In genomic region chr12:80168178-80168686, GRCm38 (mm10) we compare ENCODE assay signal across 8 mouse cellular contexts. TPM values are rescaled to one million over a fixed set of nuclear protein-coding genes. Genes with fewer than 3 reads are reported as not detected.
A peak's percentile ranks its signal among the peaks of the same experiment; 100 is the strongest.
DNase-seq lines count a peak whose midpoint lies in the region; ATAC-seq and TF ChIP-seq lines count a peak whose summit lies in the region.

No protein-coding gene starts in this region.

- 13% methylated on average over 35 of the region's 35 CpGs for WGBS in forebrain, embryonic 12.5 days
- 20% methylated on average over 35 of the region's 35 CpGs for WGBS in heart, postnatal 0 days
- WGBS in liver, embryonic 14.5 days (ENCODE audit: insufficient replicate concordance), result 19% methylated on average over 35 of the region's 35 CpGs
- WGBS in neural tube, embryonic 11.5 days, result 15% methylated on average over 35 of the region's 35 CpGs
- WGBS in stomach, embryonic 16.5 days, result 18% methylated on average over 35 of the region's 35 CpGs

- H3K4me2 ChIP-seq in forebrain, embryonic 12.5 days, result peak overlapping the region; percentile 41
- H3K4me2 ChIP-seq in heart, postnatal 0 days (ENCODE audit: low read depth, low read length), result peak overlapping the region; percentile 54
- H3K4me2 ChIP-seq in liver, embryonic 14.5 days (ENCODE audit: low read depth), result peak overlapping the region; percentile 57
- H3K4me2 ChIP-seq in neural tube, embryonic 11.5 days (ENCODE audit: low read depth), result peak overlapping the region; percentile 21
- H3K4me2 ChIP-seq in stomach, embryonic 16.5 days (ENCODE audit: low read depth, low read length), result peak overlapping the region; percentile 38

- H3K27ac ChIP-seq in brown adipose tissue, adult 24 weeks (replicated peaks; ENCODE audit: low read depth, low read length), result peak overlapping the region; percentile 94
- H3K27ac ChIP-seq in forebrain, embryonic 12.5 days, result peak overlapping the region; percentile 92
- peak overlapping the region; percentile 87 for H3K27ac ChIP-seq in heart, postnatal 0 days (ENCODE audit: low read depth)
- H3K27ac ChIP-seq in liver, embryonic 14.5 days, result no peak overlapping the region
- H3K27ac ChIP-seq in neural tube, embryonic 11.5 days (ENCODE audit: low read depth, low read length), result peak overlapping the region; percentile 69; the same call in 1 of the 2 replicates
- peak overlapping the region; percentile 65 for H3K27ac ChIP-seq in stomach, embryonic 16.5 days (ENCODE audit: low read length)

- peak overlapping the region; percentile 64 for H3K9ac ChIP-seq in forebrain, embryonic 12.5 days
- peak overlapping the region; percentile 16; the same call in 1 of the 2 replicates for H3K9ac ChIP-seq in heart, postnatal 0 days (replicated peaks; ENCODE audit: low read depth, low read length)
- H3K9ac ChIP-seq in liver, embryonic 14.5 days (replicated peaks), result peak overlapping the region; percentile 2
- peak overlapping the region; percentile 70 for H3K9ac ChIP-seq in neural tube, embryonic 11.5 days (ENCODE audit: low read length)
- H3K9ac ChIP-seq in stomach, embryonic 16.5 days (ENCODE audit: low read length), result peak overlapping the region; percentile 72

- H3K4me1 ChIP-seq in brown adipose tissue, adult 24 weeks (ENCODE audit: control insufficient read depth, insufficient read depth, insufficient read length, low read length), result peaks cover 3% of the 10 kb centered on the region; the same call in 1 of the 2 replicates
- H3K4me1 ChIP-seq in forebrain, embryonic 12.5 days, result peaks cover 6% of the 10 kb centered on the region; the same call in 1 of the 2 replicates
- H3K4me1 ChIP-seq in heart, postnatal 0 days (ENCODE audit: control insufficient read depth, insufficient read depth), result no peaks in the 10 kb centered on the region
- peaks cover 0 to 3% of the 10 kb centered on the region in 2 experiments; a peak in 1 of 4 replicates for H3K4me1 ChIP-seq in liver, embryonic 14.5 days (replicated peaks; ENCODE audit: control insufficient read depth in 2 of 2, insufficient read depth in 2 of 2, low read length in 1 of 2)
- no peaks in the 10 kb centered on the region for H3K4me1 ChIP-seq in neural tube, embryonic 11.5 days (ENCODE audit: control insufficient read depth, insufficient read depth, low read length)
- no peaks in the 10 kb centered on the region for H3K4me1 ChIP-seq in stomach, embryonic 16.5 days (ENCODE audit: control insufficient read depth, insufficient read depth, low read length)

- H3K27me3 ChIP-seq in forebrain, embryonic 12.5 days, result no peaks in the 10 kb centered on the region
- H3K27me3 ChIP-seq in heart, postnatal 0 days (ENCODE audit: control insufficient read depth, insufficient read depth, low read length), result no peaks in the 10 kb centered on the region
- H3K27me3 ChIP-seq in liver, embryonic 14.5 days (ENCODE audit: control insufficient read depth, insufficient read depth, low read length), result no peaks in the 10 kb centered on the region
- no peaks in the 10 kb centered on the region for H3K27me3 ChIP-seq in neural tube, embryonic 11.5 days (ENCODE audit: control insufficient read depth, insufficient read depth, low read length)
- no peaks in the 10 kb centered on the region for H3K27me3 ChIP-seq in stomach, embryonic 16.5 days (ENCODE audit: control insufficient read depth, insufficient read depth, low read length)

- peak overlapping the region; percentile 96 for H3K4me3 ChIP-seq in brown adipose tissue, adult 24 weeks (ENCODE audit: insufficient read depth, low read depth, low read length)
- peak overlapping the region; percentile 61 for H3K4me3 ChIP-seq in forebrain, embryonic 12.5 days (replicated peaks)
- H3K4me3 ChIP-seq in heart, postnatal 0 days (ENCODE audit: low read depth, low read length), result peak overlapping the region; percentile 63
- H3K4me3 ChIP-seq in liver, embryonic 14.5 days (ENCODE audit: insufficient read depth in 1 of 2, low read depth in 2 of 2, low read length in 2 of 2), result peak overlapping the region; percentile 56 to 76
- peak overlapping the region; percentile 49 for H3K4me3 ChIP-seq in neural tube, embryonic 11.5 days (ENCODE audit: low read depth, low read length)
- peak overlapping the region; percentile 59 for H3K4me3 ChIP-seq in stomach, embryonic 16.5 days (replicated peaks; ENCODE audit: low read length)

- H3K9me3 ChIP-seq in forebrain, embryonic 12.5 days, result no peaks in the 10 kb centered on the region
- no peaks in the 10 kb centered on the region for H3K9me3 ChIP-seq in heart, postnatal 0 days (replicated peaks; ENCODE audit: control insufficient read depth, low read length)
- no peaks in the 10 kb centered on the region for H3K9me3 ChIP-seq in liver, embryonic 14.5 days (ENCODE audit: control insufficient read depth, low read length)
- no peaks in the 10 kb centered on the region for H3K9me3 ChIP-seq in neural tube, embryonic 11.5 days (ENCODE audit: control insufficient read depth, low read length)
- no peaks in the 10 kb centered on the region for H3K9me3 ChIP-seq in stomach, embryonic 16.5 days (replicated peaks; ENCODE audit: control insufficient read depth, low read length)

- no peak for TF ChIP-seq CTCF in heart, postnatal 0 days (IDR thresholded peaks at IDR 0.05; ENCODE audit: low read depth)
- no peak for TF ChIP-seq CTCF in liver, embryonic 14.5 days (IDR thresholded peaks at IDR 0.05; ENCODE audit: low read depth)

- peak; percentile 79 to 84 for DNase-seq in B cell, adult 2 months
- DNase-seq in heart, postnatal 0 days (ENCODE audit: low spot score), result peak; percentile 85
- peak; percentile 88 to 91 for DNase-seq in kidney, postnatal 36 days
- DNase-seq in liver, embryonic 14.5 days (ENCODE audit: low read depth in 3 of 3, low spot score in 3 of 3), result peak; percentile 52 to 60 (median 57)
- peak; percentile 91 for DNase-seq in neural tube, embryonic 11.5 days (ENCODE audit: low spot score)

- peak; percentile 88 for ATAC-seq in forebrain, embryonic 12.5 days (ENCODE audit: low FRiP score)
- ATAC-seq in heart, postnatal 0 days (ENCODE audit: insufficient read depth, low read depth), result peak; percentile 82
- ATAC-seq in liver, embryonic 14.5 days (ENCODE audit: insufficient read depth), result peak; percentile 80
- peak; percentile 85 for ATAC-seq in neural tube, embryonic 11.5 days (ENCODE audit: insufficient read depth, low FRiP score, low TSS enrichment)
- peak; percentile 68 for ATAC-seq in stomach, embryonic 16.5 days (ENCODE audit: insufficient read depth, low FRiP score)

- no peak for TF ChIP-seq EP300 in heart, postnatal 0 days (IDR thresholded peaks at IDR 0.05; ENCODE audit: low read depth)
- TF ChIP-seq EP300 in liver, embryonic 14.5 days (IDR thresholded peaks at IDR 0.05; ENCODE audit: low read depth), result no peak

- H3K36me3 ChIP-seq in forebrain, embryonic 12.5 days (replicated peaks), result peaks cover 35% of the 10 kb centered on the region
- H3K36me3 ChIP-seq in heart, postnatal 0 days (replicated peaks; ENCODE audit: control insufficient read depth, insufficient read depth, low read length), result peaks cover 56% of the 10 kb centered on the region
- no peaks in the 10 kb centered on the region for H3K36me3 ChIP-seq in liver, embryonic 14.5 days (replicated peaks; ENCODE audit: control insufficient read depth, insufficient read depth, low read depth)
- H3K36me3 ChIP-seq in neural tube, embryonic 11.5 days (ENCODE audit: control insufficient read depth, insufficient read depth, low read length), result peaks cover 4% of the 10 kb centered on the region; the same call in 1 of the 2 replicates
- peaks cover 13% of the 10 kb centered on the region for H3K36me3 ChIP-seq in stomach, embryonic 16.5 days (ENCODE audit: control insufficient read depth, insufficient read depth, low read length)

RNA-seq across cellular contexts. Expression of gene Zfp36l1, which starts 55.4 kb away (rescaled TPM):
- 67.0 and 75.8 TPM in 2 replicates for polyA plus RNA-seq in brown adipose tissue, adult 24 weeks (2012; ENCODE audit: insufficient read depth, insufficient read length, missing spikeins)
- polyA plus RNA-seq in forebrain, embryonic 12.5 days (2016; fragmentation: Nextera tagmentation; extraction: Ambion mirVana), result 91.5 and 96.5 TPM in 2 replicates
- 80.6 and 85.1 TPM in 2 replicates for total RNA-seq in heart, postnatal 0 days (2014; rRNA removed; ENCODE audit: low replicate concordance)
- 60.3 and 69.6 TPM in 2 replicates for polyA plus RNA-seq in heart, postnatal 0 days (2015; fragmentation: Nextera tagmentation; extraction: Ambion mirVana)
- 19.4 and 23.5 TPM in 2 replicates for polyA plus RNA-seq in liver, embryonic 14.5 days (2012; rRNA removed)
- 22.7 and 28.5 TPM in 2 replicates for polyA plus RNA-seq in liver, embryonic 14.5 days (2014; fragmentation: Nextera tagmentation; extraction: Ambion mirVana)
- 135 and 139 TPM in 2 replicates for polyA plus RNA-seq in neural tube, embryonic 11.5 days (2014; fragmentation: Nextera tagmentation; extraction: Ambion mirVana)
- 137 and 140 TPM in 2 replicates for polyA plus RNA-seq in stomach, embryonic 16.5 days (2015; fragmentation: Nextera tagmentation; extraction: Ambion mirVana)

Comparison
In these comparisons a context has a peak if more than half of its experiments do, and no peak if none do; other contexts are left out.
1. H3K9ac ChIP-seq: peak in every context shown above with its lines; median percentile 72 in stomach, embryonic 16.5 days; 70 in neural tube, embryonic 11.5 days; 64 in forebrain, embryonic 12.5 days; 16 in heart, postnatal 0 days; 2 in liver, embryonic 14.5 days.